Mouse (Mus musculus): ENCODE data around the gene Slc37a3. TPM values are rescaled to one million over a fixed set of nuclear protein-coding genes. Genes with fewer than 3 reads are reported as not detected.
"Not testable (repeated sequence)": the region's sequence is repeated elsewhere in the genome, so short reads cannot be mapped to it uniquely, and the experiment has no call there.

Gene Slc37a3
- polyA plus RNA-seq, 1 experiment from 2014 or later, result 41.0 TPM

DNA sequence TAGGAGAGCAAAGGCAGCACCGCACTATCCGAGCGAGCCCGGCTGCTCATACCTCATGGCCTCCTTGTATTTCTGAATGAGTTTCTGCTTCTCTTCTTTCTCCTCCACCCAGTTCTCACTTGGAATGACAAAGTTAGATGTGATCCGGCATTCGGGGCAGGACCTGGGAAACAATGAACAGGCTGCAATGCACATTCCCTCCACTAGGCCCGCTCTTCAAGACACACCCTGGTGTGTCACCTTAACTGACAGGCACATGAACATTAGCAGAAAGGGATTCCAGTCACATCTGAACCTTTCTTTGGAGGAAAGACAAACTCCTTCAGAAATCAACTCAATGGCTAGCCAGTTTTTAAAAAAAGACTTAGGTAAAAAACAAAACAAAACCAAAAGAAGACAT, 22.9 kb upstream of the Slc37a3 start:
- DNase-seq (ENCODE audit: extremely low spot score, low spot score), result peak; percentile 46
- H3K4me1 ChIP-seq, result no peaks in the 10 kb centered on the region
- no peaks in the 10 kb centered on the region for H3K9me3 ChIP-seq
- no peak overlapping the region for H3K4me3 ChIP-seq
- H3K36me3 ChIP-seq (replicated peaks), result peaks cover 75% of the 10 kb centered on the region
- H3K27ac ChIP-seq, result no peak overlapping the region
- 70% methylated on average over 7 of the region's 7 CpGs for WGBS
- no peaks in the 10 kb centered on the region for H3K27me3 ChIP-seq (ENCODE audit: poor library complexity, severe bottlenecking)

DNA sequence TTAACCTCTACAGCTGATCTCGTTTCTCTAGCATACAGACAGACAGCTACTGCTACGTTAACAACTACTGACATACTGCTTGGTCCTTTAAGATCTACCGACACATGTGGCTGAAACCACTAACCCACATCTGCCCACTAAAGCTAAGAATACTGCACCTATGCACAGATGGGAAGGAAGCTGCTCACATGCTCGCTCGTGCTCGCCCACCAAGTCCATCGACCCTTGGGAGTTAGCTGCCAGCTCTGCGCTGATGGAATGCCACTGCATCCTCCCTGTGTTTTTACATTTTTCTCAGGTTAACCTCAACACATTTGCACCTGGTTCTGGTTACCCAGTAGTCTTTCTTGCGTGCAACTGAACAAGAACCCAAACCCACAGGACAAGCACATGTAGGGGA, 20.9 kb upstream of the Slc37a3 start:
- Histone ChIP-seq H3K4me3 (no peak overlapping the region), H3K27me3 (ENCODE audit: poor library complexity, severe bottlenecking) (no peaks in the 10 kb centered on the region), H3K9me3 (no peaks in the 10 kb centered on the region), H3K4me1 (no peaks in the 10 kb centered on the region), H3K36me3 (replicated peaks) (peaks cover 57% of the 10 kb centered on the region), H3K27ac (no peak overlapping the region)
- no peak for DNase-seq (ENCODE audit: extremely low spot score, low spot score)
- 92% methylated on average over 9 of the region's 9 CpGs for WGBS

DNA sequence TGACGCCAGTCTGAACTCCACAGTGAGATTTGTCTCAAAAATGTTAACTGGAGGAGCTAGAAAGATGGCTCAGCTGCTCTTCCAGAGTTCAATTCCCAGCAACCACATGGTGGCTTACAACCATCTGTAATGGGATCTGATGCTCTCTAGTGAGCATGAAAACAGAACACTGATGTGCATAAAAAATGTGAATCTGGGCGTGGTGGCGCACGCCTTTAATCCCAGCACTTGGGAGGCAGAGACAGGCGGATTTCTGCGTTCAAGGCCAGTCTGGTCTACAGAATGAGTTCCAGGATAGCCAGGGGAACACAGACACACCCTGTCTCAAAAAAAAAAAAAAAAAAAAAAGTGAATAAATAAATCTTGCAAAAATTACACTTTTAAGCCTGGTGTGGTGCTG, 19.6 kb upstream of the Slc37a3 start:
- 94% methylated on average over 6 of the region's 6 CpGs for WGBS
- Histone ChIP-seq H3K4me3 (no peak overlapping the region), H3K27me3 (ENCODE audit: poor library complexity, severe bottlenecking) (no peaks in the 10 kb centered on the region), H3K9me3 (no peaks in the 10 kb centered on the region), H3K36me3 (replicated peaks) (peaks cover 48% of the 10 kb centered on the region), H3K4me1 (no peaks in the 10 kb centered on the region), H3K27ac (no peak overlapping the region)
- DNase-seq (ENCODE audit: extremely low spot score, low spot score), result no peak

DNA sequence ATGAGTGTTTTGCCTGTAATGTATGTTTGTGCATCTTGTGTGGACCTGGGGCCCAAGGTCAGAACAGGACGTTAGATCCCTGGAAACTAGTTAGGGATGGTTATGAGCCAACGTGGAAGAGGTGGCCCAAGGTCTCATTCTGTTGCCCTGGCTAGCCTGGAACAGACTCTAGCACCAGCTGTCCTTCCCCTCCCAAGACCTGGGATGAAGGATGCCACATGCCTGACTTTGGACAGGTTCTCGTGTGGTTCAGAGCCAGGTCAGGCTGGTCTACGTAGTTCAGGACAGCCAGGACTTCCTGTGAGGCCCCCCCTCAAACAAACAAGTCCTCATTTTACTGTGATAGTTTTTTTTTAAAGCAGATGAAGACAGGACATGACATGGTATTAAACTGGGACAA, 18.4 kb upstream of the Slc37a3 start:
- 90% methylated on average over 4 of the region's 4 CpGs for WGBS
- H3K4me1 ChIP-seq, result no peaks in the 10 kb centered on the region
- peaks cover 38% of the 10 kb centered on the region for H3K36me3 ChIP-seq (replicated peaks)
- no peaks in the 10 kb centered on the region for H3K27me3 ChIP-seq (ENCODE audit: poor library complexity, severe bottlenecking)
- H3K4me3 ChIP-seq, result no peak overlapping the region
- H3K27ac ChIP-seq, result no peak overlapping the region
- DNase-seq (ENCODE audit: extremely low spot score, low spot score), result no peak
- H3K9me3 ChIP-seq, result no peaks in the 10 kb centered on the region

DNA sequence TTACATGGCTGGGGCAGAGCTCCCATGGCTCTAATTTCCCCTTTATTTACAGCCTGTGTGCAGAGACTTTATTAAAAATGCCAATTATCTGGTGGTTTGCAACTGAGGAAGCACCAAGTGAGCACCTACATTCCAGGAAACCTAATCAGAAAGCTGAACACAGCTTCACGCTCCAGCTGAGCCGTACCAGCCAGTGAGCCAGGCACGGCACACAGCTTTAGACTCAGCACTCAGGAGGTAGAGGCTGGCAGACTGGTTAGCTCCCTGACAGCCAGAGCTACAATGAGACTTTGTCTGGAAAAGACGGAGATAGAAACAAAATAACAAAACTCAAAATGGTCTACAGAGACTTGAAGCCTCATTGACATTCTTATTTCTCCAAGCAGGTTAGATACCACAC, 18.0 kb upstream of the Slc37a3 start:
- DNase-seq (ENCODE audit: extremely low spot score, low spot score), result no peak
- H3K9me3 ChIP-seq, result no peaks in the 10 kb centered on the region
- H3K27me3 ChIP-seq (ENCODE audit: poor library complexity, severe bottlenecking), result no peaks in the 10 kb centered on the region
- H3K27ac ChIP-seq, result no peak overlapping the region
- peaks cover 41% of the 10 kb centered on the region for H3K36me3 ChIP-seq (replicated peaks)
- no peak overlapping the region for H3K4me3 ChIP-seq
- no peaks in the 10 kb centered on the region for H3K4me1 ChIP-seq
- WGBS, result 89% methylated on average over 4 of the region's 4 CpGs

DNA sequence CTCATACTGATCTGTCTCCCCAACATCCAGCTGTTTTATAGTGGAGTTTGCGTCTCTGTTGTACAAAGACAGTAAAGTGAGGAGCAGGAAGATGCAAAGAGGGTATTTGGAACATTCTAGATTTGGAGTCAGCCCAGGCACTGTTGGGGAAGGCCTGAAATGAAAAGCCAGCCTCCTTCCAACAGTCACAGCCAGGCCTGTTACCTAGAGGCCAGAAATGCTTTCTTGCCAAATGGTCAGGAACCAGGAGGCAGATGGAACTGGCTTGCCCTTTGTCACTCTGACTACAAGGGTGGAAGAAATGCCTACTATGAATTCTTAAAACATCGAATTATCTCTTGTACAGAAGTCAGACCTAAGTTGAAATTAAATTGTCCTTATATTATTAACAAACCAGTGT, 12.5 kb upstream of the Slc37a3 start:
- H3K27ac ChIP-seq, result no peak overlapping the region
- H3K27me3 ChIP-seq (ENCODE audit: poor library complexity, severe bottlenecking), result no peaks in the 10 kb centered on the region
- no peaks in the 10 kb centered on the region for H3K4me1 ChIP-seq
- no peak overlapping the region for H3K4me3 ChIP-seq
- no peaks in the 10 kb centered on the region for H3K9me3 ChIP-seq
- DNase-seq (ENCODE audit: extremely low spot score, low spot score), result no peak
- 95% methylated on average over 2 of the region's 2 CpGs for WGBS
- 0 out of 2 replicates have a peak, but pooled peaks cover 3% of the 10 kb centered on the region for H3K36me3 ChIP-seq (replicated peaks)

DNA sequence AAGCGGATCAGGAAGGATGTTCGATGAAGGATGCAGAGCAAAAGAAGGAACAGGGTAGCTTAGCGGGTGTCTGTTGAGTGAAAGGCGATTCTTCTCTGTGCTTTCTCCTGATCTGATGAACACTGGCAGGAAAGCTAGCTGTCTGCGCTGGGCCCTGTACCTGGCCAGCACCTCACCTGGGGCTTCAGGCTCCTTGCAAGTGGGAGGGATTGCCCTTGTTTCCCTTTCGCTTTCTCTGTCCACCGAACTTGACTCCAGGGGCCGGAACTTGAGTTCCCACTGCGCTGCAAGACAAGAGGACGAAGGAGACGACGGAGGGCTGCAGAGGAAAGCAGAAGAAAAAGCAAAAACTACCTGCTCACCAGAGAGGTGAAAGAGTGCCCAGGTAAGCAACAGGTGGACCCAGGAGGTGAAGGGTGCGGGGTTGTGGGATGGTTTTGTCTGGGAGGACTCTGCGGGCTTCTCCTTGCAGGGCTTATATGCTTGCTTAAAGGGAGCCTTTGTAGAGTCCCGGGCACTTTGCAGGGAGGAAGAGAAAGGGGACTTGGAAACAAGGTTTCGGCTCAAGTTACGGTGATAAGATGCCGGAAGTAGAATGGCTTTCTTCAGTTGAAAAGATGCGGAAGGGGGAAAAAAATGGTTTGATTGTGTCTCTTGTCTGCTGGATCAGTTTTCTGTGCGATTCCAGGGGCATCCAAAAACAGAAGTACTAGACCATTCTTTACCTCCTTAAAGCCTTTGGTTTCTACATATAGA, 3.8 kb upstream of the Slc37a3 start, which contains the start of gene Rab19:
Gene Rab19 (plus strand): TSS at position 51 of the 756 bp plus-strand sequence.
- whole genome bisulfite sequencing, result 6% methylated on average over 20 of the region's 20 CpGs
- Histone ChIP-seq H3K27ac (peak within 1 kb of the TSS; percentile 67), H3K27me3 (ENCODE audit: poor library complexity, severe bottlenecking) (peaks cover 38% of the 10 kb centered on the region), H3K4me1 (peaks cover 29% of the 10 kb centered on the region), H3K4me3 (peak within 1 kb of the TSS; percentile 47), H3K36me3 (replicated peaks) (no peaks in the 10 kb centered on the region), H3K9me3 (no peaks in the 10 kb centered on the region)
- peak; percentile 19 for DNase-seq (ENCODE audit: extremely low spot score, low spot score)

DNA sequence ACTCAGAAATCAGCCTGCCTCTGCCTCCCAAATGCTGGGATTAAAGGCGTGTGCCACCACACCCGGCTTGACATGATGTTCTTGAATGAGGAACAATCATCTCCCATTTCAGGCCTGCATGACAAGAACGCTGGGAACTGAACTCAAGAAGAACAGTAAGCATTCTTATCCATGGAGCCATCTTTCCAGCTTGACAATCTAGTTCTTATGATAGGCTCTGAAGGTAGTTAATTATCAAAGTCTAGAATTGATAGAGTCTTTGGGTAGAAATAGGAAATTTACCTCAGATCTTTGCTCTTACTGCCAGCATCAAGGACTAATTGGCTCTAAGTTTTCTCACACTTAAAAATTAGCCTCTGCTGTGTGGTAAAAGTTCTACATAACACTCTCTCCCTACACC, 2.8 kb upstream of the Slc37a3 start:
- H3K27ac ChIP-seq, result no peak overlapping the region
- H3K4me3 ChIP-seq, result no peak overlapping the region
- peaks cover 37% of the 10 kb centered on the region for H3K4me1 ChIP-seq
- no peaks in the 10 kb centered on the region for H3K36me3 ChIP-seq (replicated peaks)
- 84% methylated on average over 3 of the region's 3 CpGs for WGBS
- H3K27me3 ChIP-seq (ENCODE audit: poor library complexity, severe bottlenecking), result peaks cover 38% of the 10 kb centered on the region
- no peak for DNase-seq (ENCODE audit: extremely low spot score, low spot score)
- H3K9me3 ChIP-seq, result no peaks in the 10 kb centered on the region

DNA sequence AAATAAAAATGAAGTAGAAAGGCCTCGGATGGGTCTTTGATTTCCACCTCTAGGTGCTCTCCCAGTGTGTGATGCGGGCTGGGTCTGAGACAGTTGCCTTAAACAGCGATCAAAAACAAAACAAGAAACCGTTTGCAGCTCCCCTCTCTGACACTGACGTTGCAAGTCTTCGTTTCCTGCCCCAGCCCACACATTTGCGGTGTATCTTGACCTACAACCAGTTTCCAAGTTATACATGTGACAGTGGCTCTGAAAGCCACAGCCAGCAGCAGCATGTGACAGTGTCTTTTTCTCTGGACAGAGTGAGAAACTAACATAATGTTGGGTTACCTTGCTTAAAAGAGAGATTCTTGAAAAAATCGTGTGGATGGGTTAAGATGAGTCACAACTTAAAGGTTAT, 2.3 kb upstream of the Slc37a3 start:
- peaks cover 3% of the 10 kb centered on the region for H3K36me3 ChIP-seq (replicated peaks)
- peaks cover 37% of the 10 kb centered on the region for H3K4me1 ChIP-seq
- no peak for DNase-seq (ENCODE audit: extremely low spot score, low spot score)
- WGBS, result 84% methylated on average over 8 of the region's 8 CpGs
- H3K27me3 ChIP-seq (ENCODE audit: poor library complexity, severe bottlenecking), result peaks cover 38% of the 10 kb centered on the region
- no peaks in the 10 kb centered on the region for H3K9me3 ChIP-seq
- no peak overlapping the region for H3K27ac ChIP-seq
- H3K4me3 ChIP-seq, result no peak overlapping the region

DNA sequence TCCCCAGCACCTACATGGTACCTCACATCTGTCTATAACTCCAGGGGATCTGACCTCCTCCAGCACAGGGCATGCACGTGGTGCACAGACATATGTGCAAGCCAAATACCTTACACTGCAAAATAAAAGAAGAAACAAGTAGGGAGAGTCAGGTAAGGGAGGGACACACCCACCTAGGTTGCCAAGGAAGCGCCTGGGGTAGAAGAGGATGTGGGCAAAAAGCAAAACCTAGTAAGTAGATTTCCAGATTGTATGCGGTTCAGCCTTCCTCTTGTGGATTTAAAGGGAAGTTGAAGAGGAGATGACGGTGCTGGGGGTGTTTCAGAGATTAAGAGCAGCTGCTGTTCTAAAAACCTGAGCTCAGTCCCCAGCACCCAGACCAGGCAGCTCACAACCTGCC, 1.7 kb upstream of the Slc37a3 start:
- no peak overlapping the region for H3K27ac ChIP-seq
- 71% methylated on average over 4 of the region's 4 CpGs for WGBS
- no peaks in the 10 kb centered on the region for H3K9me3 ChIP-seq
- peaks cover 38% of the 10 kb centered on the region for H3K27me3 ChIP-seq (ENCODE audit: poor library complexity, severe bottlenecking)
- peaks cover 9% of the 10 kb centered on the region for H3K36me3 ChIP-seq (replicated peaks)
- H3K4me3 ChIP-seq, result no peak overlapping the region
- peaks cover 37% of the 10 kb centered on the region for H3K4me1 ChIP-seq
- DNase-seq (ENCODE audit: extremely low spot score, low spot score), result no peak

DNA sequence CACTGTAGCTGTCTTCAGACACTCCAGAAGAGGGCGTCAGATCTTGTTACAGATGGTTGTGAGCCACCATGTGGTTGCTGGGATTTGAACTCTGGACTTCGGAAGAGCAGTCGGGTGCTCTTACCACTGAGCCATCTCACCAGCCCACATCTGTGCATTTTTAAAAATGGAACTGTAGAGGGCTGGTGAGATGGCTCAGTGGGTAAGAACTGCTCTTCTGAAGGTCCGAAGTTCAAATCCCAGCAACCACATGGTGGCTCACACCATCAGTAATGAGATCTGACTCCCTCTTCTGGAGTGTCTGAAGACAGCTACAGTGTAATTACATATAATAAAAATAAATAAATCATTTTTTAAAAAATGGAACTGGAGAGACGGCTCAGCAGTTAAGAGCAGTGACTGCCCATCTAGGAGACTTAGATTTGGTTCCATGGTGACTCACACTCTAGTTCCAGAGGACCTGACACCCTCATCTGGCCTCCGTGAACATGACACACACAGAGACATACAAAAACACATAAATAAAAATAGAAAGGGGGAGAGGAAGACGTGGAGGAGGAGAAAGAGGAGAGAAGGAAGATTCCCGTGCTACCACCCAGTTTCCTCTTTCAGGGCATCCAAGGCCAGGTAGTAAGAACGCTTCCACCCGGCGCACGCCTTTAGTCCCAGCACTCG, 823 bp upstream of the Slc37a3 start:
- H3K36me3 ChIP-seq (replicated peaks), result peaks cover 16% of the 10 kb centered on the region
- H3K9me3 ChIP-seq; H3K27ac ChIP-seq; H3K4me3 ChIP-seq; DNase-seq (ENCODE audit: extremely low spot score, low spot score): not testable (repeated sequence)
- peaks cover 38% of the 10 kb centered on the region for H3K27me3 ChIP-seq (ENCODE audit: poor library complexity, severe bottlenecking)
- peaks cover 37% of the 10 kb centered on the region for H3K4me1 ChIP-seq
- 85% methylated on average over 13 of the region's 13 CpGs for WGBS

DNA sequence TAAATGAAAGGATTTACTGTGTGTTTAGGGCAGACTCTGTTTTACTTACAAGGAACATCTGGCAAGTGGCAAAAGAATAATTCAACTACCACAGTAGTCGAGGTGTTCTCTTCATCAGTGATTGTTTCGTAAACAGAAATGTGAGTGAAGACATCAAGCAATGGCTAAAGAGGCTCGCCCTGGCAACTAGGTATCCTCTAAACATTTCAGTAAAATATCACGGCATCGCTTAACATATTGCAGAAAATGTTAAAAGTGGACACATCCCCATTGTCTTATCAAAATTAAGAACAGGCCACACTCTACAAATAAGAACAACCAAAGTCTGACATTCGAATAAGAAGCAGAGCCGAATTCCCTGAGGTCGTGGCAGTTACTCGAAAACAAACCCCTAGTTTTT, 700 bp downstream of the Slc37a3 start:
- no peak for DNase-seq (ENCODE audit: extremely low spot score, low spot score)
- Histone ChIP-seq H3K27ac (peak overlapping the region; percentile 93), H3K27me3 (ENCODE audit: poor library complexity, severe bottlenecking) (peaks cover 33% of the 10 kb centered on the region), H3K4me3 (peak overlapping the region; percentile 99), H3K4me1 (peaks cover 33% of the 10 kb centered on the region), H3K36me3 (replicated peaks) (peaks cover 16% of the 10 kb centered on the region), H3K9me3 (no peaks in the 10 kb centered on the region; the same call in 1 of the 2 replicates)
- WGBS, result 31% methylated on average over 9 of the region's 9 CpGs

DNA sequence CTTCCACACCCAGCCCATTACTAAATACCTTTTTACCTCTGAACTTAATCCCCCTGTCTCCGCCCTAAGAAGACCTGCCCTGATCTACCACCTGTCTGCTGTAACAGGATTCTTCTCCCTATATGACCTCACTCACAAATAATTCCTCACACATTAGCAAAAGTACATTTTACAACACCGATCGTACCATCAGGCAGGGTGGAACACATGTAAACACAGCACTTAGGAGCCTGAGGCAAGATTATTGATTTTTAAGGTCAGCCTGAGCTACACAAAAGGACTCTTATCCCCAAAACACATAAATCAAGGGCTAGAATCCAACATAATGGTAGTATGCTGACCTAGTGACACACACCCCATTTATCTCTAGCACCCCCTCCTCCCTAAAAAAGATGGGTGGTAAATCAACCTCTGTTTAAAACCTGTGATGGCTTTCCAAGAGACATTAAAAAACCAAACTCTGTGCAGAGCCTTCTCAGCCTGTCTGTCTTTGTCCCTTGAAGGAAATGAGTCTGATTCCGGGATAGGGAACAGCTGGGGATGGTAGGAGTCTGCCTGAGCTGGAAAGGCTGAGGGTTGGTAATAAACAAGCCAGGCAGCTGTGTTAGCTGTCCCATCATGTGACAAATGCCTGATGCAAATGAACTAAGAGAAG, 4.0 kb downstream of the Slc37a3 start:
- DNase-seq (ENCODE audit: extremely low spot score, low spot score), result no peak
- Histone ChIP-seq H3K27me3 (ENCODE audit: poor library complexity, severe bottlenecking) (0 out of 2 replicates have a peak, but pooled peaks cover under 1% of the 10 kb centered on the region), H3K36me3 (replicated peaks) (peaks cover 22% of the 10 kb centered on the region), H3K9me3 (no peaks in the 10 kb centered on the region; the same call in 1 of the 2 replicates), H3K27ac (no peak overlapping the region), H3K4me3 (no peak overlapping the region), H3K4me1 (peaks cover 24% of the 10 kb centered on the region)
- WGBS, result 85% methylated on average over 4 of the region's 4 CpGs
